Mouse (Mus musculus) urinary bladder, postnatal 14 days (tissue): Measurements from ENCODE around the gene Fam107a.
"Not testable (repeated sequence)": the region's sequence is repeated elsewhere in the genome, so short reads cannot be mapped to it uniquely, and the experiment has no call there.

ENCODE experiments used
- DNase-seq: peaks from one replicate; pipeline ENCODE4 v3.0.0; 2021; ENCODE audit warnings: low spot score

The Fam107a gene

DNA sequence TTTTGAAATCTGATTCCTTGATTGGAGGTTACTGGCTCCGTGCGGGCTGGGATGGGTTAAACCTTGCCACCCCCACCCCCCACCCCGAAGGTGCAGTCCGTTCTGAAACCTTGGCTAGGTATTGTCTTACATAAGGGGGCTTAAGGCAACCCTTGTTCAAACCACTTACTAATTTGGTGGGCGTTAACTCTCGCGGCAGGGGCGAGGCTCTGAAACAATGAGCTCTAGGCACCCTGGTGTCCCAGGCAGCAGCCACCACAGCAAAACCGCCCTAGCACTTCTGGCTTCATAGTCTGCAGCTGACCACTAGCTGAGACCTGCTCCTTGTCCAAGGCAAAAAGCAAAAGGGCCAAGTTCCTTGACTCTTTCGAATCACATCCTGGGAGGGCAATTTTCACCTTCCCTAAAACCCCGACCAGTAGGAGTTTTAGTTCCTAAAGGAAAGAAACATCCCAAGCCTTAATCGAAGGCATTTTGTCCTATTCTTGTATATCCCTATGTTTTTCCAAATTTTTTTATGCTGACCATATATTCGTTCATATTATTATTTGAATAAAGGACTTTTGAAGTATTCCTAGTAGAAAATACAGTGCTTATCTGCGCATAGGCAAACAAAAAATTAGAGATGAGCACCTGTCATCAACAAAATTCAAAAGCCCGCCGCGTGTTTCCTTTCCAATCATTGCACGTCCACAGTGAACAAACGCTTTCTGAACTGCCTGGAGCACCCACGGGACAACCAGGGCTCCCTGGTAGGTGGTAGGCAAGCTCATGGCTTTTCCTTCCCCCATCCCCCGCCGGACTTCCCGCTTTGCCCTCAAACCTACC, 1.2 kb downstream of the Fam107a start:
- no peak for DNase-seq

DNA sequence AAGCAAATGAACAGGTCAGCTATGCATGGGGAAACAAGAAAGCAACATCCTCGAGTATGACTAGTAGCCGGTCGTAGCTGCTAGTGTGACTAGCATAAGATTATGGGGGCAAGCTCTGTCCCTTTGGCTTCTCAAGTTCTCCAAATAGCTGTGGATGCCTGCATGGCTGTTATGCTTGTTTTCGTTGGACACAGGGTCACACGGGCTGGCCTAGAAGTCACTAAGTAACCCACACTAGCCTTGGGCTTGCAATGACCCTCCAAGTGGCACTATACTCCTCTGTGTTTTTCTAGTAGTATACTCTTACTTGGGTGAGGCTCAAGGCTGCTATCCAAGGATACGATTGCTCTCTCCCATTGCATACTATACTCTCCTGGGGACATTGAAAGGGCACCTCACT, 2.7 kb downstream of the Fam107a start:
- no peak for DNase-seq

DNA sequence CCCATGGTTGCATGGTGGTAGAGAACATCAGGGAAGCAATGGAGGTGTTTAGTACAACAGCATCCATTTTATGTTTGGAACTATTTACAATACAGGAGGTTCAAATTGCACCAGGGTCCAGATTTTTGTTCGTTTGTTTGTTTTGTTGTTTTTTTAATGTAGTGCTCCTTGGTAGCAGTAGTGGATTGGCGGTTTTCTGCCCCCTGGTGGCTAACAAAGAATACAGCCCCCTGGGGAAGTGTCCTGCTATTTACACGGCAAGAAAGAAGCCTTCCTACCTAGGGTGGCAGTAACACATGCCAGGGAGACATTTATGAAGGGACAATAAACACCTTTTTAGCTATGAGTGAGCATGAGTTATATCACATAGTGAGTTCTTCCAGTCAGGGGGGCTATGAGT, 3.3 kb downstream of the Fam107a start:
- DNase-seq = no peak

DNA sequence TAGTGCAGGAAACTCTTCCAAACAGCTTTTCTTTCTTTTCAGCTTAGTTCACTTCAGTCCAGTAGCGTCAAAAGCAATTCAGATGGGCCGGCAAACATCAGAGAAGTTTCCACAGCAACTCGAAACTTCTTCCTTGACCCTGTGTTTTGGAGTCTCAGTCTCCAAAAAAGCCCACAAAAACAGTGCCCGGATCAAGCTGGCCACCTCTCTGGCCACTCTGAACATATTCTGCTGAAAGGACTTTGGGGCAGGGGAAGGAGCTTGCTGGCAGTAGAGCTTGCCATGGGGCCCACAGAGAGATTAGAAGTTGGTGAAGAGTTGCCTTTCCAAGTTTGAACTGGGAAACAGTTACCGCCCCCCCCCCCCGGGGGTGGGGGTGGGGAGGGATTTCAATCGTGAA, 3.9 kb downstream of the Fam107a start:
- DNase-seq = no peak

DNA sequence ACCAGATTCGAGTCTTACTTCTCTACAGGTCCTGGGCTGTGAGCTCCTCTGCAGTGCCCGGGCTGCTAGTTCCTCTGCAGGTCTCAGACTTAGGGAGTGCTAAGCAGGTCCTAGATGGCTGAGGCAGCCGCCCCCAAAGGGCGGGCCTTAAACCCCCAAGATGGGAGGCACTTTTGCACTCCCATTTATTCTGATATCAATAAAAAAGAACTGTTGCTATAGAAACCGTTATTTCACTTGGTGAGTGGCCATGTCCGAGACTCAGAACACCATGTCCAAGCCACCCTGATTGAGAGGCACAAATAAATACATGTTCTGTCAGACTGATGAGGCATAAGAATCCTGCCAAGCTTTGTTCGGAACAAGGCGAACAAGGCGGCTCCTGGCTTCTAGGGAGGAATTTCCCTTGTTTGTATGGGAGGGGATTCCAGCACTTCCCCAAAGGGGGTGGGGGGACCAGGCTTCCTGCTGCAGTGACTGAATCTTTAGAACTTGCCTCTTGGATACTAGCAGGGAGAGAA, 8.1 kb downstream of the Fam107a start:
- no peak for DNase-seq

DNA sequence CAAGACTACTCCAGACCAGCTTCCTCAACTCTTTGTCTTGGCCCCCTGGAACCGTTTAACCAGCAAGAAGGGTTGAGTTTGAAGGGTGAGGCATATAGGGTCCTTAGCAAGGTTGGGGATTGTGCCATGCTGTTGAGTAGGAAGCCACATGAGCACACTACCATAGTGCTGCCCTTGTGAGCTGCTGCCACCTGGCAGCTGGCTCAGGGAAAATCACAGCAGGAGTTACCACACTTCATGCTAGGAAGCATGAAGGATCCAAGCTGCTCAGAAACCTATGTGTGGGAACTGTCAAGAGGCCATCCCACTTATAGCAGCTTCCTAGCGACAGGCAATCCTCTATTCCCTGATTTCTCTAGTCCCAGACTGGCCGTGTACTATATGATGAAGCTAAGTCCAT, 9.2 kb downstream of the Fam107a start:
- no peak for DNase-seq

DNA sequence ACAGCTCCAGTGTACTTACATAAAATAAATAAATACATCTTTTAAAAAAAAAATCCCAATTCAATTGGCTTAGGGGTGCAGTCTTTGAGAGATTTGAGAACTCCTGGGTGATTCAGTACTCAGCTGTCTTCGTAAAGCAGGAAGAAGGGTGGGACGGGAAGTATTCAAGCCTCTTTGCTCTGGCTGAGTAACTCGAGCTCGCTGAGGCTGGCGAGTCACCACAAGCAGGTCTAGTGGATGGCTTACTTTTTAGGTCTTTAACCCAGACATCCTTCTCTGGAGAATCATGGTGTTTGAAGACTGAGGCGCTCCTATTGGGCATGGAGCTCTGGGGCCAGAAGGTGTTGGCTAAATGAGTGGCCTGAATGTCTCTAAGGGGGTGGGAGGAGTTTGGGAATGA, 10.9 kb downstream of the Fam107a start:
- no peak for DNase-seq

DNA sequence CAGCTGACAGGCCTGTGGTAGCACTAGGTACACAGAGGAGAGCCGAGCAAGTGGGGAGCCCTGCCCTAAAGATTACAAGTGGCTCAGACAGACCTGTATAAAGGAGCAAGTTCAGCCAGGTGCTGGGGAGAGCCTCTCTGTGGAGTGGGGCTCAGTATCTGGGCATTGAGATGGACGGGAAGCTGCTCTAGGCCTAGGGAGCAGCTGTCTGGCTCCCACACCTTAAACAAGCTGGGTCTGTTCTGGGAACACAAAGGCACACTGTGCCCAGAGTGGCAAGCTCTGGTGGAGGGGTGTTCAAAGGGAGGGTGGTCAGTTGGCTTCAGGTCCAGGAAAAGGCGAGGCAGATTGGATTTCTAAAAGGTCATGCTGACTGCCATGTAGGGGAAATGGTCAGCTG, 12.8 kb downstream of the Fam107a start:
- DNase-seq = no peak

DNA sequence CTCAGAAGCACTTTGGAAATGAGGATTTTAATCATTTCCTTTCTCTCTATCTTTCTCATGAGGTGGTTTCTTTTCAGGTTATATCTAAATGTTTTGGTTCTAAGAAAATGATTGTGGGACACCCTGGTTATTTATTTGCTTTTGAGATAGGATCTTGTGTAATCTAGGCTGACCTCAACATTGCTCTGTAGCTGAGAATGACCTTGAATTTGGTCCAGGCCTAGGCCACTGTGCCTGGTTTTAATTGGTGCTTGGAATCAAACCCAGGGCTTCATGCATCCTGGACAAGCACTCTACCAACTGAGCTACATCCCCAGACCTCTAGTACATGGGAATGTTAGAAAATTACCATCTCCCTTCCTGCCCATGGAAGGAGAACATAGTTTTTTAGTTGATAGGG, 13.7 kb downstream of the Fam107a start:
- no peak for DNase-seq

DNA sequence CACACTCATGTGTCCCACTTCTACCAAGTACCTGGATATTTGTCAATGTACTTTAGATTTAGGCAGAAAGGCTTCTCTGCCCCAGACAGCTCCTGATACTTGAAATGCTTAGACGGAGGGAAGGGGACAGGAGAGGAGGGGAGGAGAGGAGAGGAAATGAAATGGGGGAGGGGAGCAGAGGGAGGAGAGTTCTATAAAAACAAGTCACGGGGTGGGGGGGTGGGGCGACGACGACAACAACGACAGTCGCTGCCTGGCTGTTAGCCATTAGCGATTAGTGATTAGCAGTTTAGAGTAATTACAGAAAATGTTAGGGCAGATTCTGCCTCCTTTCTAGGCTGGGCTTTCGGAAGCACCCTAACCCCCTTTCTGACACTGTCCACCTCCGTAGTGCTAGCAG, 15.1 kb downstream of the Fam107a start:
- DNase-seq = no peak

DNA sequence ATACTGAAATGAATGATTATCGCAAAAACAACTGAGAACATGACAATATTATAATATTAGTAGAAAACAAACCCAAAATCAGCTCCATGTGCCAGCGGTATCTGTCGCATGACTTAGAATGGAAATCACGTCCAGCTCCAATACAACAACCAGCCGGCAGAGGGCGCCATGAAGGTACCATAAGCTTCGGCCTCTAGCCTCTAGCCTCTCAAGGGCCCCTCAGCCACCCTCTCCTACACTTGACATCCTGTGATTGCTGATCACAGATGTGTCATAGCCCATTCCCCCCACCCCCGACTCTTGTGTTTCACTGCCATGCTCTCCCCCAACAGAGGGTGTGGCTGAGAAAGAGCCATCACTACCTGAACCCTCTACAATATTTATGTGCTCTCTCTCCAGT, 17.5 kb downstream of the Fam107a start:
- peak; percentile 44 for DNase-seq

DNA sequence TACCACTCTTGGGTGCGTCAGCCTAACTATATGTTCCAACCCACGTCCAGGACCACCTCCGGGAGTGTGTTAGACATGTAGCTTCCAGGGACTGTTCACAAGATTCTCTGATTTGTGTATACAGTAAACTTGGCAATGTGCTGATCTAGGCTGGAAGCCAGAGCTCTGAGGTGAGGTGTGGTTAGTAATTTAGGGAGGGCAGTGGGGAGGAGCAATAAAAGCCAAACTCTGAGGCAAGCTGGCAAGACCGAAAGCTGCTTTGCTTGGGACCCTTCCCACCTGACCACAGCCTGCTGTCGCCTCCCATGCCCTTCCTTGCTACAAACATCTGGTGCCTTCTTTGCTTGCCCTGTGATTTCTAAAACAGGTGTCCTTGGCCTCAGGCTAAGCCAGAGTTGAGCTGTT, 19.9 kb downstream of the Fam107a start:
- peak; percentile 40 for DNase-seq

DNA sequence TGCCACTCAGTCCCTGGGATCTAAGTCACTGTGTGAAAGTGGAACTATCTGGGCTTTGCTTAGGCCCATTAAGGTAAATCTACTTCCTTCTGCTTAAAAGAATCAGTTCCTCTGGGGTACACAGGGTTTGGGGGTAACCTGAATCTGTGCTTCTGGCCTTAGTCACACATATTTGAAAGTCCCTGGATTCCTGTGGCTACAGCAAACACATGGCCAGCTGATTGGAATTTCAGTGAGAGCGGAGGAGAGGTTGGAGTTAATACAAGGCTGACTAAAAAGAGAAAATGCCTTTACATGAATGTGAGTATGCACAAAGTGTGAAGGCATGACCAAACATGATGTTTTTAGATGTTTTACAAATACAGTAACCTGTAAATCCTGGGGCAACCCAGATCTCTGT, 23.6 kb downstream of the Fam107a start:
- no peak for DNase-seq

DNA sequence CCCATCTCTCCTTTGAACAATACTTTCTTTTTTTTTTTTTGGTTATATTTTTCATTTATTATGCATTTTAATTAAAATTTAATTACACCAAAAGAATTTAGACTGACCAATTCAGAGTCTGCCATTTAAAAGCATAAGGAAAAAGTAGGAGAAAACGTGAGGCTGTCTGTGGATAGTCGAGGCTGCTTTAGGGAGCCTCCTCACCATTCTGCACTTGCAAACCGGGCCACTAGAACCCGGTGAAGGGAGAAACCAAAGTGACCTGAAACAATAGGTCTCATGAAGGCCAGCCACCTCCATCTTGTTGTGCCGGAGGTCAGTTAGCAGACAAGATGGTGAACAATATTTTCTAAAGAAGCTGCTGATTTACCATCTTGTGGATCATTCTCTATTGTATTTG, 31.2 kb downstream of the Fam107a start:
- DNase-seq = peak; percentile 26

DNA sequence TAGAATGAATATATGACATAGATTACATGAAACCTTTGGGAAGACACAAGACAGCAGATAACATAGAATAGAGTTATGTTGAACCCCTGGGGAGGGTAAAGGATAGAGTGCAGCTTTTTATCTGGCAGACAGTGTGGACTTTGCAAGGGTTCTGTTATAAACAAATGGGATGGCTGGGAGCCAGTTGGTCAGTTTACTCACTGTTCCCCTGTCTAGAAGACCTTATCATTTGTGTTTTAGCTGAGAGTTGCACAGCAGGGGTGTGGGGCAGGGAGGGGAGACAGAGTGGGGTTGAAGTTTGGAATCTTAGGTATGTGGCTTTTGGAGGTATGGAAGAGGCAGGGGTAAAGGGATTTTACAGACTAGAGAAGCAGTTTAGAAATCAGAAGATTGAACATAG, 34.0 kb downstream of the Fam107a start:
- DNase-seq = no peak

DNA sequence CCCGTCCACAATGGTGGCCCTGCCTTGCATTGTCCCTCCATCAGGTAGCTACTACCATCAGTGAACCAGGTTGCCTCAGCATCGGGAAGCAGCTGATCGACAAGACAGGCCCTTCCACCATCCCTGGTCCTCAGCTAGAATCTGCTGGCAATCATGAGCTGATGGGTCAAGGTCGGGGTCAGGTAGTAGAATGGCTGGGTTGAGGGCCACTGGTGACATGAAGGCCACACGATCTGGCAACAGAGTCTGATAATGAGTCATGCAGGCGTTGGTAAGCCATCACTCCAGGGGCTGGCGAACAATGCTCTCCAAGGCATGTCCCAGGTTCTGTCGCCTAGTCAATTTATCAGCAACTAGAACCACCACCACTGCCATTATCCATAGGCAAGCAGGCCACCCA, 46.5 kb downstream of the Fam107a start:
- DNase-seq = not testable (repeated sequence)

DNA sequence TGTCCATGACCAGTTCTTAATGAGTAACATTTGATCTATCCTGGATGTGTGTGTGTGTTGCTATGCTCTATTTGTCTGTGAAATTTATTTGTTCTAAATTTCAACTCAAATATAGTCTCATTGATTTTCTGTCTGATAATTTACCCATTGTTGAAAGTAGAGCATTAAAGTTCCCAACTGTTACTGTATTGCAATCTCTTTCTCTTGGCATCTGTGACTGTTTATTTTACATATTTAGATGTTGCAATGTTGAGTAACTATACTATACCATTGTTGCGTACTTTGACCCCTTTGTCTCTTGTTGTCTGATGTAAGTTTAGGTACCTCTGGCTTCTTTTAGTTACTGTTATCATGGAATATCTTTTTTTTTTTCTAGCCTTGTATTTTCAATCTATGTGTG, 53.4 kb downstream of the Fam107a start:
- no peak for DNase-seq

DNA sequence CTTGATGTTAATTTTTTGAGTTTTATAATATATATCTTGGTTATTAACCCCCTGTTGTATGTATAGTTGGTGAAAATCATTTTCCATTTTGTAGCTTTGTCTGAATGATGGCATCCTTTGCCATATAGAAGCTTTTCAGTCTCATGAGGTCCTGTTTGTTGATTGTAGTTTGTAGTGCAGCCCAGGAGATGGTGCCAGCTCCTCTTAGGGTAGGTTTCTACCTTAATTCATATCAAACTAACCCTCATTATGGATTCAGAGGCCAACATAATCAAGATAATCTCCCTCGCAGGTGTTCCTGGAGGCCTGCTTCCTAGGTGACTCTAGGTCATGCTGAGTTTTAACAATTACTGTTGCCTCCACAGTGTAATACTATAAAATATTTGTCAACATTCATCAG, 55.6 kb downstream of the Fam107a start:
- DNase-seq = no peak

DNA sequence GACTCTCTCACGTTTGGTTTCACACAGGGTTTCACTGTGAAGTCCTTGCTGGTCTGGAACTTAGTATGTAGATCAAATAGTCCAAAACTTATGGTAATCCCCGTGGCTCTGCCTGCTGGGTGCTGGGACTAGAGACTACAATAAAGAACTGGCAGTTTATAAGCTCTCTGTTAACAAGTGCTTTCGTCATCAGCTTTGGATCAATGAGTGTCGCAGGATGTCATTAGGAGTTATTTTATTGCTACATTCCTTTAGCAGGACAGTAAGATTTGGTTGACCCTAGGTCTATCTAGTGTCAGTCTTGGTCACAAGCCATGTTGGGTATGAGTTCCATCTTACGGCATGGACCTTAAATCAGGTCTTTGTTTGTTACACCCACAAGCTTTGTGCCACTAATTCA, 57.6 kb downstream of the Fam107a start:
- DNase-seq = no peak

DNA sequence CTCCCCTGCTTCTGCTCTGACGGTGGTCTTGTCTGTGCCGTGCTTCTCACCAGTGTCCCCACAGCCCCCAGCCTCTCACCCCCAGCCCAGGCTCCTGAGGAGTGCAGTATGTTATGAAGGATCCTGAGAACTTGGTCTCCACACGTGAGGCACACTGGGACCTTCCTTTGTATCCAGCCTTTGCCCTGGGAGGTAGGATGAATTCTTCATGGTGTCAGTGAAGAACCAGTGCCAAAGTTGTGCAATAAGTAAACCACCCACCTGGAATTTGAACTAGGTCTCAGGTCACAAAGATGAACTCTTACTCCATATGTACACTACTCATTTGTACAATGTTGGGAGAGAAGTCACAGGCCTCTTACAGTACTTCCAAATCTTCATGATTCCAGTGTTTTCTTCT, 58.7 kb downstream of the Fam107a start, which contains the start of gene Acox2:
Acox2 (minus strand) TSS at position 188 of the 400 bp plus-strand sequence.
- DNase-seq = no peak

DNA sequence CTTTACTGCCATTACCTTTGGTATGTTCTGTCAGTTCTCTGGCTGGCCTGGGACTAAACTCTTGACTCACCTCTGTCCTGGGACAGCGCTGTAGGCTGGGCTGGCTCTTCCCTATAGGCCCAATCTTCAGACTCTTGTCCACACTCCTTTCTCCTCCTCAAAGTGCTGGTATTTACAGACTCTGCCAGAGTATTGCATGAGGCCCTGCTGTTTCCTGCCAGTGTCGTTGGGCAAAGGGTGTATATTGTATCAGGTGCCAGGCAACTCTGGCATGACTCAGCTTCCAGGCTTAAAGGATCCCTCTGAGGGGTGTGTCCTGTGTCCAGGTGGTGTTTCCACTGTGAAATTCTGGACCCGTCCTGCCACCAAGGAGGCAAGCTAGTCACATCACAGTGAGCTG, 59.1 kb downstream of the Fam107a start:
- DNase-seq = peak; percentile 26

DNA sequence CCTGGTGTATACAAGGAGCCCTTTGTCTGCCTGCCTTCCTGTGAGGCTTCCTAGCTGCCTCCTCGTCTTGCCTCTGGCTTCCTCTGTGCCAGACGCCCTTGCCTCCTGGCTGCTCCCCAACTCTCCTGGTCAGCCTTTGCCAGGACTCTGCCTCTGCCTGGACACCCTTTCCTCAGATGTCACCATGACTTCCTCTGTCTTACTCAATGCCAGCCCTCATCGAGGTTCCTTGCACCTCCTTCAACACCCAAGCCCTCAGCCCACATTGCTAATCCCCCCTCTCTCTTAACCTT, 59.5 kb downstream of the Fam107a start:
- no peak for DNase-seq

DNA sequence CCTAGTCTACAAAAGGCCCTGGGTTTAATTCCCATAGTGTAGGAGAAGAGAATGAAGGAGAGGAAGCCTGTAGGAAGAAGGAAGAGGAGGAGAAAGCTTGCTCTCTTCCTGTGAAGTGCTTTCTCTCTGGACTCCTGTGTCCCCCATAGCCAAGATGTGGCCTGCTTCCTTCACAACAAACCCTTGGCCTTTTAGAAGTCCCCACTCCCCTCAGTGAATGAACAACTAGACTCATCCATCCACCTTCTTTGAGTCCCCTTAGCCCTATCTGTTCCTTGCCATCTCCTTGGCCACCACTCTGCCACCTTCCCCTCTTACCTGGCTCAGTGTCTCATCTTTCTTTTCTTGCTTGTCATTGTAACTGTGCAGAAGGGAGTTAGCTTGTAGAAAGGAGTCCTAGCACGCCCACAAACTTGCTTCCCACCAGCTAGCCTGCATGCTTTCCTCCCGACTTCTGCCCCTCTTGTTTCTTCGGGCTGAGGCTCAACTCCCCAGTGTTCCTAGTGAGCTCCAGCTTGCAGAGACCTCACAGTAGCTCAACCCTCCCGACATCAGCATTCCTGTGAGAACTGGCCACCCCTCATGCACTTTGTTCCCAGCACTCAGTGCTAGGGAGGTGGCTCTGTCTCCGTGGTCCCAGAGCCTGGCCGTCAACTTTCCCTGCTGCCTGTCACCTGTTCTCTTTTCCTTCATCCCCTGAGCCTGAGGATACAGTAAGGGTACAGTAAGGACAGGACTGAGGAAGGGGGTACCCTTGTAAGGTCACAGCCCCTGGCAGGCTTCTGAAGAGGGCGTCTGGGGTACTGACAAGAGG, 60.1 kb downstream of the Fam107a start:
- no peak for DNase-seq
